Mouse (Mus musculus): ENCODE results near the gene Ptprm. TPM values are rescaled to one million over a fixed set of nuclear protein-coding genes. Genes with fewer than 3 reads are reported as not detected.
A peak's percentile ranks its signal among the peaks of the same experiment; 100 is the strongest.

Gene Ptprm
- polyA plus RNA-seq, 1 experiment from 2014 or later: 12.4 TPM

DNA sequence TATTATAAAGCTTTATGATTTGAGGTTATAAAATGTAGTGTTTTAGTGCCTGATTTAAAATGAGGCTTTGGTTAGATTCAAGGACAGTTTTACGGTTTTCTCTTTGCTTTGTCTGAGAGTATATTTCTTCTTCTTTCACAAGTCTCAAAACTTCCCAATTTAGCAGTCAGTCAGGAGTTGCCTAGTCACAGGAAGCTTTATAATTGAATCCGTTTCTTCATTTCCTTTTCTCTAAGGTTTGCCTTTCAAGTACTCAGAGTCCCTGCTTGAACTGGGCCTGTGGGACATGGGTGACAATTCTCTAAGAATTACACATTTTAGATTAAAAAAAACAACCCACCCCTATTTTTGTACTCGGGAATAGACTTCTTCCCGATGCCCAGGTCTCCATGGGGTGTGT, 643.7 kb downstream of the Ptprm start:
- ATAC-seq (ENCODE audit: insufficient read depth, low FRiP score, low read depth): no peak
- Histone ChIP-seq H3K9ac (no peak overlapping the region), H3K27ac (peak overlapping the region; percentile 44; the same call in 1 of the 2 replicates), H3K27me3 (replicated peaks) (no peaks in the 10 kb centered on the region), H3K4me3 (replicated peaks) (no peak overlapping the region), H3K9me3 (no peaks in the 10 kb centered on the region), H3K4me2 (no peak overlapping the region), H3K36me3 (no peaks in the 10 kb centered on the region), H3K4me1 (peaks cover 14% of the 10 kb centered on the region; the same call in 1 of the 2 replicates)
- WGBS: 59% methylated on average over 4 of the region's 4 CpGs

DNA sequence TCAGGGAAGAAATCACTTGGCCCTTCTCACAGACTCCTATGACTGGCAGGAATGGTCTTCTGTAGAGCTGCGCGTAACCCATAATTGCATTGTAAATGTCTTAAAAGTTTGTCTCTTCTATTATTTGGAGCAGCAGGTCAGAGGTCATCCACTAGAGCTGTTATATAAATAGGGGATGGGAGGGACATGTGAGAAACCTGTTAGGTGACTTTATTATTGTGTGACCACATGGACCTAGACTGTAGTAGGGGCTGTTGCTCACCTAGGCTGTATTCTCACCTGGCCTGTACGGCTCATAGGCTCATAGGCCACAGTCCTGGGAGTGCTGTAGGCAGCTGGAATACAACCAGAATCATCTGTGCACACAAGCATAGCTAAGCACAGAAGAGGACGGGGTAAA, 645.5 kb downstream of the Ptprm start:
- WGBS: 75% methylated on average over 4 of the region's 4 CpGs
- Histone ChIP-seq H3K36me3 (no peaks in the 10 kb centered on the region), H3K27ac (no peak overlapping the region), H3K4me2 (no peak overlapping the region), H3K4me3 (replicated peaks) (no peak overlapping the region), H3K9ac (no peak overlapping the region), H3K4me1 (peaks cover 14% of the 10 kb centered on the region; the same call in 1 of the 2 replicates), H3K9me3 (no peaks in the 10 kb centered on the region), H3K27me3 (replicated peaks) (no peaks in the 10 kb centered on the region)
- ATAC-seq (ENCODE audit: insufficient read depth, low FRiP score, low read depth): peak; percentile 23; the same call in 1 of the 2 replicates

- H3K9me3 ChIP-seq: no peaks in the 10 kb centered on the region
- 34% methylated on average over 8 of the region's 8 CpGs for WGBS
Measured at GRCm38 (mm10) chr17:66707684-66708083, 646.6 kb downstream of the Ptprm start.

GRCm38 (mm10) chr17:66701358-66702184, 652.7 kb downstream of the Ptprm start:
- Histone ChIP-seq H3K9ac (no peak overlapping the region), H3K27me3 (replicated peaks) (no peaks in the 10 kb centered on the region), H3K4me2 (no peak overlapping the region), H3K4me3 (replicated peaks) (no peak overlapping the region), H3K9me3 (no peaks in the 10 kb centered on the region), H3K36me3 (no peaks in the 10 kb centered on the region), H3K27ac (no peak overlapping the region), H3K4me1 (no peaks in the 10 kb centered on the region)
- ATAC-seq (ENCODE audit: insufficient read depth, low FRiP score, low read depth): no peak
- WGBS: 58% methylated on average over 11 of the region's 11 CpGs

More at GRCm38 (mm10) chr17:66707684-66708083, 646.6 kb downstream of the Ptprm start:
- Histone ChIP-seq H3K27me3 (replicated peaks) (no peaks in the 10 kb centered on the region), H3K9ac (no peak overlapping the region), H3K4me2 (no peak overlapping the region), H3K4me3 (replicated peaks) (no peak overlapping the region), H3K27ac (no peak overlapping the region), H3K4me1 (peaks cover 14% of the 10 kb centered on the region; the same call in 1 of the 2 replicates), H3K36me3 (no peaks in the 10 kb centered on the region)
- peak; percentile 70 for ATAC-seq (ENCODE audit: insufficient read depth, low FRiP score, low read depth)

- WGBS: 59% methylated on average over 5 of the region's 5 CpGs
- ATAC-seq (ENCODE audit: insufficient read depth, low FRiP score, low read depth): no peak
- Histone ChIP-seq H3K4me3 (replicated peaks) (no peak overlapping the region), H3K4me1 (no peaks in the 10 kb centered on the region), H3K27ac (no peak overlapping the region), H3K36me3 (no peaks in the 10 kb centered on the region), H3K9ac (no peak overlapping the region), H3K9me3 (no peaks in the 10 kb centered on the region), H3K27me3 (replicated peaks) (no peaks in the 10 kb centered on the region), H3K4me2 (no peak overlapping the region)
Measured at GRCm38 (mm10) chr17:66699896-66700295, 654.4 kb downstream of the Ptprm start.

DNA sequence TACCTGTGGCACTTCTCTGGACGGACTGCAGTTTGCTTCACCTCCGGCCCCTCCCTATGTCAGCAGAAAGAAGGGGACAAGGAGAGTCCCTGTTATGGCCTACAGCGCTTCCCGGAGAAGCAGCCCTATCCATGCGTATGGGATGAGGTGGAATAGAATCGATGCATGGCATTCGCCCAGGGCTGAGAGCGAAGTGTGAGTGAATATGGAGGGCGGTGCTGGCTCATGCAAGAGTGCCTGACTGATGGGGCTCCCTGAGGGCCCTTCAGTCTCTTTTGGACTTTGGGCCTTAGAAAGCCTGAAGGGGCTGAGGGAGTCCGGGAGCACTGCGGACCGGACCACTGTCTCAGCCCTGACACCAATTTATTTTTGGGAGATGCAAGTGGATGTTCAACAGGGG, 656.6 kb downstream of the Ptprm start:
- H3K36me3 ChIP-seq: no peaks in the 10 kb centered on the region
- WGBS: 90% methylated on average over 12 of the region's 12 CpGs
- no peak overlapping the region for H3K9ac ChIP-seq
- H3K9me3 ChIP-seq: no peaks in the 10 kb centered on the region
- H3K27ac ChIP-seq: no peak overlapping the region
- no peak overlapping the region for H3K4me3 ChIP-seq (replicated peaks)
- no peaks in the 10 kb centered on the region for H3K27me3 ChIP-seq (replicated peaks)
- ATAC-seq (ENCODE audit: insufficient read depth, low FRiP score, low read depth): no peak
- no peak overlapping the region for H3K4me2 ChIP-seq
- 0 out of 2 replicates have a peak, but pooled peaks cover 5% of the 10 kb centered on the region for H3K4me1 ChIP-seq

GRCm38 (mm10) chr17:66696531-66697172, 657.6 kb downstream of the Ptprm start:
- no peak for ATAC-seq (ENCODE audit: insufficient read depth, low FRiP score, low read depth)
- 38% methylated on average over 10 of the region's 10 CpGs for WGBS
- Histone ChIP-seq H3K9me3 (no peaks in the 10 kb centered on the region), H3K4me3 (replicated peaks) (no peak overlapping the region), H3K4me1 (0 out of 2 replicates have a peak, but pooled peaks cover 5% of the 10 kb centered on the region), H3K36me3 (no peaks in the 10 kb centered on the region), H3K27me3 (replicated peaks) (no peaks in the 10 kb centered on the region), H3K27ac (no peak overlapping the region), H3K9ac (no peak overlapping the region), H3K4me2 (no peak overlapping the region)

DNA sequence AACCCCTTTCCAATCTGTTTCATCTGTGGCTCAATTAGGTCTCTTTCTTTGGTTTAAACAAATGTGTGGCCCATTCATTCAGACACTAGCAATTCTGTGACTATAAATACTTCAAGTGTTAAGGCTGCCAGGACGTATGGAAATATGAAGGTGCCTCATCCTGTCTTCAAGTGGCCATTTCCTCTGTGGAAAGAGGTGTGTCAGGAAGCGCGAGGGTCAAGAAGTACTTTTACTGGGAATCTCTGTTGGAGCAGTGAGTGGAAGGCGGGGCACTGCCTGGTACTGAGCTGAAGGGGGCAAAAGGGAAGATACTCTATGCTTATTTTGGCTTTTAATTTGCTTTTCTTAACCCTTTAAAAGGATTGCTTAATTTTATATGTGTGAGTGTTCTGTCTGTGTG, 659.9 kb downstream of the Ptprm start:
- Histone ChIP-seq H3K4me2 (no peak overlapping the region), H3K9ac (no peak overlapping the region), H3K9me3 (no peaks in the 10 kb centered on the region), H3K27me3 (replicated peaks) (no peaks in the 10 kb centered on the region), H3K27ac (no peak overlapping the region), H3K4me3 (replicated peaks) (no peak overlapping the region), H3K36me3 (no peaks in the 10 kb centered on the region), H3K4me1 (0 out of 2 replicates have a peak, but pooled peaks cover 5% of the 10 kb centered on the region)
- WGBS: 60% methylated on average over 4 of the region's 4 CpGs
- no peak for ATAC-seq (ENCODE audit: insufficient read depth, low FRiP score, low read depth)

DNA sequence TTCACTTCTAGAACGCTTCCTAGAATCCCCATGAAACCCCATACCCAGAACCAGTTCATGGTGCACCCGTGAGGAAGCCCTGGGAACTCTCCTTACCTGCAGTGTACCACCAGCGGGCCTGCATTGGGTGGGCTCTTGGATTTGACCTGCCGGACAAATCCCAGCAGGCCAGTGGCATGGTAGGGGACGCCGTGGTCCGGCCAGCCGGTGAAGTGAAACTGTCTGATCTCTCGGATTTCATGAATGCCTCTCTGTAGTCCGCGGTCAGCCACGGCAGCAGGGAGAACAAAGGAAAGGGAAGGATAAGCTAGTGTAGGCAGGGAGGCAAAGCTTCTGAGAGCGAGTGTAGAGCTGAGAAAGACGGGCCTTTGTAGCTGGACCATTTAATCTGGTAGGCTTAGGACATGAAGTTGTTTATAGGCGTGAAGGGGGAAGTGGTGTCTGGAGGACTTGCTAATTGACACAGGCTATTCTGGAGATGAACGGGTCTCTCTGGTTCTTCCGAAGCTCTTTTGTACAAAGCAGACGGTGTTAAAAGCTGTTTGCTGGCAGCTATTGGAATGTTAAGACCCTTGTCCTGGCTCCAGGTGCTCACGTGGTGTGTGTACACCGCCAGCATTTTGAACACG, 660.5 kb downstream of the Ptprm start:
- 0 out of 2 replicates have a peak, but pooled peaks cover 5% of the 10 kb centered on the region for H3K4me1 ChIP-seq
- no peak overlapping the region for H3K4me3 ChIP-seq (replicated peaks)
- H3K9ac ChIP-seq: no peak overlapping the region
- H3K27me3 ChIP-seq (replicated peaks): no peaks in the 10 kb centered on the region
- H3K9me3 ChIP-seq: no peaks in the 10 kb centered on the region
- no peak for ATAC-seq (ENCODE audit: insufficient read depth, low FRiP score, low read depth)
- H3K36me3 ChIP-seq: no peaks in the 10 kb centered on the region
- no peak overlapping the region for H3K27ac ChIP-seq
- no peak overlapping the region for H3K4me2 ChIP-seq
- WGBS: 55% methylated on average over 21 of the region's 21 CpGs

DNA sequence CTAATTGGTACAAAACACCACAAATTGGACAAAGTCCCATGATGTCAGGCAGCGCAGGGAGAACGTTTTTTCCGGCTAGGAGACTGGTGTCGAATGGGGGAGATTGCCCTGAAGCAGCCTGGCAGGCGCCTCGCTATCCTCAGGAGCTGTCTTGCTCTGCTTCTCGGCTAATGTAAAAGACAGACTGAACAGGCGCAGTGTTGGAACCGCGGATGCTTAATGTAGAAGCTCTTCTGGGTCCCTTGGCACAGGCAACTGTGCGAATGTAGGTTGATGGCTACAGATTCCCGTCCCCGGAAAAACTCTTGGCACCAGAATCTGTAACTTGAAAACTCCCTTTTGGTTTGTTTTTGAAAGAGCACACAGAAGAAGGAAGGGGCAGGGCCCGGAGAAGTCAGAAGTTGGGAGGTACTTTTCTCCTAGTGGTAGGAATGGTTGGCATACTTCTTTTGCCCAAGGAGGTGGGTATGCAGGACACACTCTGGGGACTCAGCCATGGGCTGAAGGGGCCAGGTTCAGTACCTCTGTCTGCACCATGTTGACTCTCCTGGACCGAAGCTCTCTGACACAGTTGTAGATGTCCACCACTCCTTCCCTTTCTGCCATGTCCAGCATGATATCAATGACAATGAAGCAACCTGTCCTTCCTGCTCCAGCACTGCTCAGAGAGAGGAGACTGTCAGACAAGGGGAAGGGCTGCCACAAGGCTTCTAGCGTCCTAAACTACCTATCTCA, 661.1 kb downstream of the Ptprm start:
- no peak overlapping the region for H3K4me3 ChIP-seq (replicated peaks)
- H3K36me3 ChIP-seq: no peaks in the 10 kb centered on the region
- no peaks in the 10 kb centered on the region for H3K27me3 ChIP-seq (replicated peaks)
- no peak overlapping the region for H3K27ac ChIP-seq
- no peak for ATAC-seq (ENCODE audit: insufficient read depth, low FRiP score, low read depth)
- H3K9ac ChIP-seq: no peak overlapping the region
- WGBS: 87% methylated on average over 16 of the region's 16 CpGs
- no peaks in the 10 kb centered on the region for H3K9me3 ChIP-seq
- 0 out of 2 replicates have a peak, but pooled peaks cover 5% of the 10 kb centered on the region for H3K4me1 ChIP-seq
- no peak overlapping the region for H3K4me2 ChIP-seq

DNA sequence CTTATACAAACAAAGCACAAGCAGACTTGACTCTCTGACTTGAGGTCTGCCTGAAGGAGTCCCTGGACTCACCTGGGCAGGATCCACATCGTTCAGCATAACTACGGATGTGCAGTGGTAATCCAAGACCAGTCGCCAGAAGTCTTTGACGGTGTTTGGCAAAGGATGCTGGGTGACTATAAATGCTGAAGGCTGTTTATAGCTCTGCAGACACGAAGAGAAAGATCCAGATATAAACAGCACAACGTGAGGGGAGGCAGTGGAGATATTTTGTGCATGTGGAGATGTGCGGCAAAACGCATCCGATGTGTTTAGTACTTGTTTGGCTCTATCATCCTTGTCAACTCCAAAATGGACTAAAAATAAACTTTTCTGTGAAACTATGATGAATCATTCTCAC, 666.1 kb downstream of the Ptprm start:
- H3K9me3 ChIP-seq: no peaks in the 10 kb centered on the region
- H3K9ac ChIP-seq: no peak overlapping the region
- no peaks in the 10 kb centered on the region for H3K27me3 ChIP-seq (replicated peaks)
- no peak overlapping the region for H3K27ac ChIP-seq
- H3K36me3 ChIP-seq: no peaks in the 10 kb centered on the region
- 74% methylated on average over 9 of the region's 9 CpGs for WGBS
- no peak overlapping the region for H3K4me2 ChIP-seq
- no peak overlapping the region for H3K4me3 ChIP-seq (replicated peaks)
- no peak for ATAC-seq (ENCODE audit: insufficient read depth, low FRiP score, low read depth)
- no peaks in the 10 kb centered on the region for H3K4me1 ChIP-seq

All from stomach, embryonic 15.5 days (tissue).